Mouse (Mus musculus) kidney, adult 2 months (tissue): ENCODE data around the gene Gpr33.

Source experiments
- CTCF ChIP-seq: fragments of 200-500 bp; conservative IDR thresholded peaks from 2 replicates; pipeline ENCODE4 v1.5.1; 2011; ENCODE audit warnings: low read depth, mild to moderate bottlenecking, control low read depth, low read length, moderate library complexity, mixed read lengths; ENCODE audit not compliant: insufficient read depth, insufficient read length
- POLR2A ChIP-seq: fragments of 200-500 bp; IDR thresholded peaks from one replicate; pipeline ENCODE4 v1.6.1; 2011; ENCODE audit warnings: low read depth, low read length, control low read depth

DNA sequence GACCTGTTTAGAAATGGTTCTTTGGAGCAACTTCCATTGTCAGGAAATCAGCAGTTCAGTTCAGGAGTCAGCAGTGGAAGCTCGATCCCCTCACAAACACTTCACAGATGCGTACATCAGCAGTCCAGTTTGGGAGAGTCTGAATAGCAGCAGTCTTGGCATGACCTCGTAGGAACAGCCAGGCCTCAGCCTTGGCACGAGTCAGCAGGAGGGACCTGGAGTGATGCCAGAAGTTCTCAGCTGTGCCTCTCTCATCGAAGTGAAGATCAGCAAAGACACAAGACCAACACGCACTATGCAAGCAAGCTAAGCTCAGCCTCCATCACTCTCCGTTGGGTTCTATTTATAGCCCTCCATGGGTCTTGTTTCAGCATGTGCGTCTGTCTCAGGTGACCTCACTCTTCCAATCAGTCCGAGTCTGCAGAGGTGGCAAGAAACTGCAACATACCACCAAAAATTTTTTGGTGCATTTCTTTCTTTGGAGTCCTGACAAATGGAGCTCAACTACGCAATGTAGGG is 15.0 kb upstream of the Gpr33 start:
- TF ChIP-seq CTCF (no peak), POLR2A (no peak)
